Mouse (Mus musculus): ENCODE results near the gene Trim30d. TPM values are rescaled to one million over a fixed set of nuclear protein-coding genes. Genes with fewer than 3 reads are reported as not detected.
"Not testable (repeated sequence)": the region's sequence is repeated elsewhere in the genome, so short reads cannot be mapped to it uniquely, and the experiment has no call there.

Trim30d gene
- polyA plus RNA-seq (2014; fragmentation: Nextera tagmentation; extraction: Ambion mirVana): 0.19 and 0.66 TPM in 2 replicates

- H3K27ac ChIP-seq (replicated peaks; ENCODE audit: low read depth, low read length); H3K27me3 ChIP-seq (ENCODE audit: control insufficient read depth, insufficient read depth, low read length); ATAC-seq (ENCODE audit: low FRiP score, low TSS enrichment); H3K4me1 ChIP-seq (ENCODE audit: control insufficient read depth, insufficient read depth, low read length); H3K9me3 ChIP-seq (ENCODE audit: control insufficient read depth, low read length); DNase-seq; H3K36me3 ChIP-seq (ENCODE audit: control insufficient read depth, insufficient read depth, low read length); H3K4me2 ChIP-seq (ENCODE audit: low read length); H3K9ac ChIP-seq (replicated peaks; ENCODE audit: low read length); H3K4me3 ChIP-seq (replicated peaks; ENCODE audit: low read depth, low read length): not testable (repeated sequence)
Measured at GRCm38 (mm10) chr7:104507421-104508065, at the start of gene Trim30d. TSS of gene Trim30d (minus strand) at chr7:104507849.

DNA sequence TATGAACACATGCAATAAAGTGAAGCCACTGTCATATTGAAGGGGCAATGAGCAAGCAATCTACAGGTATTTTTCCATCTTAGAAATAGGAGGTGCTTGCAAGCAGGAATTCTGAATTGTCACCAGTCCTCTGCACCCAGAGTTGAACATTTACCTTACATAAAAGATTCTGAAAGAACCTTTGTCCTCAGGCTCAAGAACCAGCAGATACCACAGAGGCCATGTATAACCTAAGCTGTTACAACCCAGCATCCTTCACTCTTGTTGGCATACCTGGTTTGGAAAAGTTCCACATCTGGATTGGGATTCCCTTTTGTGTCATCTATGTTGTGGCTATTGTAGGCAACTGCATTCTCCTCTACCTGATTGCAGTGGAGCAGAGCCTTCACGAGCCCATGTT, 45.1 kb upstream of the Trim30d start:
- H3K27ac ChIP-seq (replicated peaks; ENCODE audit: low read depth, low read length): no peak overlapping the region
- H3K27me3 ChIP-seq (ENCODE audit: control insufficient read depth, insufficient read depth, low read length): no peaks in the 10 kb centered on the region
- DNase-seq (no peak), ATAC-seq (ENCODE audit: low FRiP score, low TSS enrichment) (no peak)
- no peaks in the 10 kb centered on the region for H3K9me3 ChIP-seq (ENCODE audit: control insufficient read depth, low read length)
- no peaks in the 10 kb centered on the region for H3K36me3 ChIP-seq (ENCODE audit: control insufficient read depth, insufficient read depth, low read length)
- WGBS: 61% methylated on average over 1 of the region's 1 CpGs
- no peak overlapping the region for H3K4me3 ChIP-seq (replicated peaks; ENCODE audit: low read depth, low read length)
- H3K9ac ChIP-seq (replicated peaks; ENCODE audit: low read length): no peak overlapping the region
- no peak overlapping the region for H3K4me2 ChIP-seq (ENCODE audit: low read length)
- H3K4me1 ChIP-seq (ENCODE audit: control insufficient read depth, insufficient read depth, low read length): no peaks in the 10 kb centered on the region

GRCm38 (mm10) chr7:104549833-104550232, 42.2 kb upstream of the Trim30d start, which contains the start of gene Olfr651:
TSS of gene Olfr651 (plus strand) at chr7:104550133.
- DNase-seq (no peak), ATAC-seq (ENCODE audit: low FRiP score, low TSS enrichment) (no peak)
- Histone ChIP-seq H3K9me3 (ENCODE audit: control insufficient read depth, low read length) (no peaks in the 10 kb centered on the region), H3K9ac (replicated peaks; ENCODE audit: low read length) (no peak within 1 kb of the TSS), H3K4me1 (ENCODE audit: control insufficient read depth, insufficient read depth, low read length) (no peaks in the 10 kb centered on the region), H3K27ac (replicated peaks; ENCODE audit: low read depth, low read length) (no peak within 1 kb of the TSS), H3K4me3 (replicated peaks; ENCODE audit: low read depth, low read length) (no peak within 1 kb of the TSS), H3K27me3 (ENCODE audit: control insufficient read depth, insufficient read depth, low read length) (no peaks in the 10 kb centered on the region), H3K4me2 (ENCODE audit: low read length) (no peak within 1 kb of the TSS), H3K36me3 (ENCODE audit: control insufficient read depth, insufficient read depth, low read length) (no peaks in the 10 kb centered on the region)
- 83% methylated on average over 5 of the region's 5 CpGs for WGBS

DNA sequence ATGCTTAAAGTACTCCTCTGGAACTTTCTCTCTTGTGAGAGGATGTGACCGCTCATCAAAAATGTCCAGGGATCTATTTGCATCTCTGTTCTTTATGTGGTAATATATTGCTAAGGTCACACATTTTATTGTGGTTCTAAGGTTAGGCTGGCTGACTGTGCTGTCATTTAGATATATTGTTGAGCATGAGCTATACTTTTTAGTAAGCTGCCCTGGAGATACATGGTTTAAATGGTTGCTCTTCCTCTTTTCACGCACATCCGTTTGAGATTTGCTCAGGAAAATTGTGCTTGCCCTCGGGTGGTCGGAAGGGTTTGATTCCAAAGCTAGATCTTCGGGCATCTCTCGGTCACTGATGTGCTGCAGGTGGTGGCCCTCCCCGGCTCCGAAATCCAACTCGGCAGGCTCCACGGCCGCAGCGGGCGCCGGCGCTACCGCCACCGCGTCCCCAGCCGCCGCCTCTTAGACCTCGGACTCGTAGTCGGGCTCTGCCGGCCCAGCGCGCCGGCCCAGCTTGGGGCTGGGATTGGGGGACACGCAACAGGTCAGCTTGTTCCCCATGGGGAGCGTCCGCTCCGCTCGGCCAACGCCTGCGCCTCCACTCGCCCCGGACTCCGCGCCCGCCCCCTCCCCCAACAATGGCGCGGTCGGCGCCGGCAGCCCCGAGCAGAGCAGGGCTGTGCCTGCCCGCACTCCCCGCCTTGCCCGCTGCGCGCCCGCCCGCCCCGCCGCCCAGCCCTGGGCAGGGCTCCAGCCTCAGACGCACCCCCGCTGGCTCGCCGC, 5.9 kb downstream of the Trim30d start:
- DNase-seq (peak; percentile 43), ATAC-seq (ENCODE audit: low FRiP score, low TSS enrichment) (peak; percentile 84; the same call in 1 of the 2 replicates)
- Histone ChIP-seq H3K27ac (replicated peaks; ENCODE audit: low read depth, low read length) (no peak overlapping the region), H3K4me2 (ENCODE audit: low read length) (peak overlapping the region; percentile 58), H3K27me3 (ENCODE audit: control insufficient read depth, insufficient read depth, low read length) (no peaks in the 10 kb centered on the region), H3K9ac (replicated peaks; ENCODE audit: low read length) (0 out of 2 replicates have a peak overlapping the region, but pooled peaks have one; percentile 37), H3K4me3 (replicated peaks; ENCODE audit: low read depth, low read length) (peak overlapping the region; percentile 45), H3K9me3 (ENCODE audit: control insufficient read depth, low read length) (no peaks in the 10 kb centered on the region), H3K4me1 (ENCODE audit: control insufficient read depth, insufficient read depth, low read length) (no peaks in the 10 kb centered on the region), H3K36me3 (ENCODE audit: control insufficient read depth, insufficient read depth, low read length) (no peaks in the 10 kb centered on the region)
- WGBS: 3% methylated on average over 54 of the region's 59 CpGs

GRCm38 (mm10) chr7:104501186-104501585, 6.5 kb downstream of the Trim30d start:
- H3K27ac ChIP-seq (replicated peaks; ENCODE audit: low read depth, low read length); H3K36me3 ChIP-seq (ENCODE audit: control insufficient read depth, insufficient read depth, low read length); H3K4me1 ChIP-seq (ENCODE audit: control insufficient read depth, insufficient read depth, low read length); H3K27me3 ChIP-seq (ENCODE audit: control insufficient read depth, insufficient read depth, low read length); H3K9ac ChIP-seq (replicated peaks; ENCODE audit: low read length); H3K4me2 ChIP-seq (ENCODE audit: low read length); H3K4me3 ChIP-seq (replicated peaks; ENCODE audit: low read depth, low read length); H3K9me3 ChIP-seq (ENCODE audit: control insufficient read depth, low read length); ATAC-seq (ENCODE audit: low FRiP score, low TSS enrichment); DNase-seq: not testable (repeated sequence)
- WGBS: 81% methylated on average over 6 of the region's 6 CpGs

DNA sequence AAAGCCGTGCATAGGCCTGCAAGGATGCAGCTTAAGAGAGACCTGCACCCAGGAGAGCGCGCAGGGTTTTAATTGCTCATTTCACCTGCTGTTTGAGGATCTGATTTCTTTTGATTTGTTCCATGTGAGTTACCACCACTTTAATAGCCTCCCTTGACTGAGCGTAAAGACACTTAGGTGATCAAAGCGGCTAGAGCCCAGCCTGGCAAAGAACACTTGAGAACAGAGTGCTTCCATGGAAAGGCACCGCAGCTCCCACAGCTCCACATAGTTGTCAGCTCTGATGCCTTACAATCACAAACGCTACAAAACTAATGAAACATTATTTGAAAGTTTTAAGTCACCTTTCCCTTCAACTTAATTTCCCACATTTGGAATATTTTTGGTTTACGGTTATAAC, 8.2 kb downstream of the Trim30d start:
- not testable (repeated sequence) for H3K27me3 ChIP-seq (ENCODE audit: control insufficient read depth, insufficient read depth, low read length); H3K4me3 ChIP-seq (replicated peaks; ENCODE audit: low read depth, low read length); H3K27ac ChIP-seq (replicated peaks; ENCODE audit: low read depth, low read length); H3K4me1 ChIP-seq (ENCODE audit: control insufficient read depth, insufficient read depth, low read length); ATAC-seq (ENCODE audit: low FRiP score, low TSS enrichment); H3K9ac ChIP-seq (replicated peaks; ENCODE audit: low read length); H3K4me2 ChIP-seq (ENCODE audit: low read length); H3K9me3 ChIP-seq (ENCODE audit: control insufficient read depth, low read length); H3K36me3 ChIP-seq (ENCODE audit: control insufficient read depth, insufficient read depth, low read length); DNase-seq
- 63% methylated on average over 6 of the region's 8 CpGs for WGBS

DNA sequence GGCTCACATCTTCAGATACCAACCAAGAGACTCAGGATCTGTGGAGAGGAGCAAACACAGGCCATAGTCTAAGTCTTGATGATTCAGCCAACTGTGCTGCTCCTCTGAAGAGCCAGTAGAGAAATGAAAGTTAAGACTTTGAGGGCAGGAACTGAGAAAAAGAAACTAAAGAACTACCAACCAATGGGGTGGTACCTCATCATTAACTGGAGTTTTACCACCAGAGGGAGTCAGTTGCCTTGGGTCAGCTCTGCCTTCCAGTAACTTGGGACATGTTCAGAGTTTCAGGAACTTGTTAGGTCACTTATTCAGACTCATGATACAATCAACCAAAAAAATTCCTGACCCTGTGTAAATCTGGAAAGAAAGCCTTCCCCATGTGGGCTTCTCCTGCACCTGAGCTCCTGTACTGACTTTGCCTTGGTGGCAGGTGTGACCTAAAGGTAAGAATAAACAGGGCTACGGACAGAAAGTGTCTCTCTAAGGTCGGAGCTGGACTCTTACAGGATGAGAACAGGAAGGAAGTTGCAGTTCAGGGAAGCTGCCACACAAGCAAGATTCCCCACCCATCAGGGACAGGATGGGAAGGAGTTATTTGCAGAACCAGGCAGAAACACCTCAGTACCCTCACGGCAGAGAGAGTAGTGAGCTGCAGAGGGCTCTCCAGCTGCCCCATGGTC, 42.4 kb downstream of the Trim30d start, which contains the start of gene Trim30a:
TSS of gene Trim30a (minus strand) at position 129 of the 680 bp plus-strand sequence.
- Histone ChIP-seq H3K4me2 (ENCODE audit: low read length) (no peak within 1 kb of the TSS), H3K9ac (replicated peaks; ENCODE audit: low read length) (no peak within 1 kb of the TSS), H3K27ac (replicated peaks; ENCODE audit: low read depth, low read length) (no peak within 1 kb of the TSS), H3K27me3 (ENCODE audit: control insufficient read depth, insufficient read depth, low read length) (no peaks in the 10 kb centered on the region), H3K9me3 (ENCODE audit: control insufficient read depth, low read length) (no peaks in the 10 kb centered on the region), H3K36me3 (ENCODE audit: control insufficient read depth, insufficient read depth, low read length) (no peaks in the 10 kb centered on the region), H3K4me1 (ENCODE audit: control insufficient read depth, insufficient read depth, low read length) (no peaks in the 10 kb centered on the region), H3K4me3 (replicated peaks; ENCODE audit: low read depth, low read length) (no peak within 1 kb of the TSS)
- WGBS: 87% methylated on average over 3 of the region's 3 CpGs
- ATAC-seq (ENCODE audit: low FRiP score, low TSS enrichment) (no peak), DNase-seq (no peak)

DNA sequence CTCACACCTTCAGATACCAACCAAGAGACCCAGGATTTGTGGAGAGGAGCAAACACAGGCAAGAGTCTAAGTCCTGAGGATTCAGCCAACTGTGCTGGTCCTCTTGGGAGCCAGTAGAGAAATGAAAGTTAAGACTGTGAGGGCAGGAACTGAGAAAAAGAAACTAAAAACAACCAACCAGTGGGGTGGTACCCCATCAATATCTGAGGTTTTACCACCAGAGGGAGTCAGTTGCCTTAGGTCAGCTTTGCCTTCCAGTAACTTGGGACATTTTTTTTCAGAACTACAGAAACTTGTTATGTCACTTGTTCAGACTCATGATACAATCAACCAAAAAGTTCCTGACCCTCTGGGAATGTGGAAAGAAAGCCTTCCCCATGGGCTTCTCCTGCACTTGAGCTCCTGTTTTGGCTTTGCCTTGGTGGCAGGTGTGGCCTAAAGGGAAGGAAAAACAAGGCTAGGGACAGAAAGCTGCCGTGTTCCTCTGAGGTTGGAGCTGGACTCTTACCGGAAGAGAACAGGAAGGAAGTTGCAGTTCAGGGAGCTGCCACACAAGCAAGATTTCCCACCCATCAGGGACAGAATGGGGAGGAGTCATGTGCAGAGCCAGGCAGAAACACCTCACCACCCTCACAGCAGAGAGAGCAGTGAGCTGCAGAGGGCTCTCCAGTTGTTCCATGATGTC, 61.5 kb downstream of the Trim30d start:
- no peak overlapping the region for H3K4me2 ChIP-seq (ENCODE audit: low read length)
- no peaks in the 10 kb centered on the region for H3K4me1 ChIP-seq (ENCODE audit: control insufficient read depth, insufficient read depth, low read length)
- H3K9ac ChIP-seq (replicated peaks; ENCODE audit: low read length): no peak overlapping the region
- no peak for ATAC-seq (ENCODE audit: low FRiP score, low TSS enrichment)
- 93% methylated on average over 2 of the region's 2 CpGs for WGBS
- no peak overlapping the region for H3K4me3 ChIP-seq (replicated peaks; ENCODE audit: low read depth, low read length)
- H3K27ac ChIP-seq (replicated peaks; ENCODE audit: low read depth, low read length): no peak overlapping the region
- no peaks in the 10 kb centered on the region for H3K9me3 ChIP-seq (ENCODE audit: control insufficient read depth, low read length)
- H3K27me3 ChIP-seq (ENCODE audit: control insufficient read depth, insufficient read depth, low read length): no peaks in the 10 kb centered on the region
- H3K36me3 ChIP-seq (ENCODE audit: control insufficient read depth, insufficient read depth, low read length): no peaks in the 10 kb centered on the region
- DNase-seq: no peak
